Mouse (Mus musculus) cerebellum, adult 2 months (tissue): ENCODE data around the gene Cyp39a1.

Experiments used
- CTCF ChIP-seq: fragments of 200-500 bp; IDR thresholded peaks from 2 replicates; pipeline ENCODE4 v1.5.1; 2011; ENCODE audit warnings: low read depth, mild to moderate bottlenecking, control low read depth, low read length, moderate library complexity, borderline replicate concordance; ENCODE audit not compliant: insufficient read depth
- POLR2A ChIP-seq: fragments of 200-500 bp; IDR thresholded peaks from 2 replicates; pipeline ENCODE4 v1.6.1; 2011; ENCODE audit warnings: low read length, control low read depth, borderline replicate concordance; ENCODE audit not compliant: insufficient read depth

GRCm38 (mm10) chr17:43789376-43789775, 122.2 kb downstream of the Cyp39a1 start:
- TF ChIP-seq CTCF (no peak), POLR2A (no peak)
